Mouse (Mus musculus) embryonic facial prominence, embryonic 10.5 days (tissue): ENCODE results near the gene Pgbd1. TPM values are rescaled to one million over a fixed set of nuclear protein-coding genes. Genes with fewer than 3 reads are reported as not detected.

Source experiments
- DNase-seq: peaks from one replicate; pipeline ENCODE4 v3.0.0-alpha.2; 2017; ENCODE audit warnings: low spot score
- H3K27ac ChIP-seq: fragments of 300-500 bp; sonication (generic); replicated peaks from 2 replicates; pipeline ENCODE4 v1.5.1; 2016; ENCODE audit warnings: mild to moderate bottlenecking
- H3K27me3 ChIP-seq: fragments of 300-500 bp; sonication (generic); replicated peaks from 2 replicates; pipeline ENCODE4 v1.6.1; 2016; ENCODE audit warnings: low read depth, mild to moderate bottlenecking; ENCODE audit not compliant: poor library complexity, severe bottlenecking
- H3K36me3 ChIP-seq: fragments of 300-500 bp; sonication (generic); replicated peaks from 2 replicates; pipeline ENCODE4 v1.6.1; 2016; ENCODE audit warnings: mild to moderate bottlenecking, moderate library complexity
- H3K4me1 ChIP-seq: fragments of 300-500 bp; sonication (generic); 2 replicates; pipeline ENCODE4 v1.6.1; 2016
- H3K4me3 ChIP-seq: fragments of 300-500 bp; sonication (generic); 2 replicates; pipeline ENCODE4 v1.5.1; 2016; ENCODE audit warnings: mild to moderate bottlenecking, moderate library complexity
- H3K9me3 ChIP-seq: fragments of 300-500 bp; sonication (generic); 2 replicates; pipeline ENCODE4 v1.6.1; 2016; ENCODE audit warnings: mild to moderate bottlenecking
- WGBS: fragments of 180-500 bp; shearing (Covaris S2); methylation state at CpG from one replicate; pipeline ENCODE4 v1.1.7; 2016; 5-methylcytosine and 5-hydroxymethylcytosine counted together
- polyA plus RNA-seq: library from polyadenylated mRNA; unstranded; fragments of >200 nt; fragmentation: Nextera tagmentation; extraction: Ambion mirVana; gene quantifications from 2 replicates; pipeline ENCODE4 v1.2.1, GENCODE M21; 2016

Pgbd1 gene
- polyA plus RNA-seq, 1 experiment from 2014 or later: 4.9 TPM

DNA sequence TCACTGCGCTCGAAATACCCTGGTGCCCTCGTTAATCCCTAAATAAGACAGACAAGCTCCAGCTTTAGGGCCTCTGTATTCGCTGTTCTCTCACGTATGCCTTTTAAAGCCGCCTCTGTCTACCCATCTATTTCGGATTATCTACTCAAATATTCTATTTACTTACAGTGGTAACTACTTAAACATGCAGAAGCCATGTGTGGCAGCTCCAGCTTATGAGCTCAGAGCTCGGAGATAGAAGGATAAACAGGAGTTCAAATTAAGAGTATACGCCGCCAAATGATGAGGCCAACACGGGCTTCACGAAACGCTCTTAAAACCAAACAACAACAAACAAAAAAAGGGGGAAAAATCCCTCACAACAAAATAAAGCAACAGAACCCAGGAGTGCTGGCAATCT lies 12.2 kb upstream of the Pgbd1 start:
- peaks cover 14% of the 10 kb centered on the region for H3K4me1 ChIP-seq
- H3K27ac ChIP-seq: peak overlapping the region; percentile 89
- no peaks in the 10 kb centered on the region for H3K9me3 ChIP-seq
- DNase-seq: no peak
- peaks cover 8% of the 10 kb centered on the region; the same call in 1 of the 2 replicates for H3K27me3 ChIP-seq
- 3% methylated on average over 13 of the region's 13 CpGs for WGBS
- peaks cover 25% of the 10 kb centered on the region for H3K36me3 ChIP-seq
- H3K4me3 ChIP-seq: peak overlapping the region; percentile 84

GRCm38 (mm10) chr13:21447856-21448614 lies 7.2 kb upstream of the Pgbd1 start:
- Histone ChIP-seq H3K36me3 (peaks cover 75% of the 10 kb centered on the region), H3K4me3 (no peak overlapping the region), H3K9me3 (no peaks in the 10 kb centered on the region), H3K4me1 (peaks cover 10% of the 10 kb centered on the region), H3K27ac (no peak overlapping the region), H3K27me3 (no peaks in the 10 kb centered on the region)
- 74% methylated on average over 16 of the region's 16 CpGs for WGBS
- no peak for DNase-seq

- Histone ChIP-seq H3K4me3 (no peak overlapping the region), H3K9me3 (no peaks in the 10 kb centered on the region), H3K36me3 (peaks cover 79% of the 10 kb centered on the region), H3K27me3 (no peaks in the 10 kb centered on the region), H3K4me1 (no peaks in the 10 kb centered on the region), H3K27ac (no peak overlapping the region)
- DNase-seq: no peak
- 93% methylated on average over 9 of the region's 9 CpGs for WGBS
Measured at GRCm38 (mm10) chr13:21446796-21447195, 5.9 kb upstream of the Pgbd1 start.

- WGBS: 13% methylated on average over 10 of the region's 10 CpGs
- H3K9me3 ChIP-seq: no peaks in the 10 kb centered on the region
- H3K4me1 ChIP-seq: peaks cover 9% of the 10 kb centered on the region
- DNase-seq: no peak
- no peaks in the 10 kb centered on the region for H3K27me3 ChIP-seq
- peak overlapping the region; percentile 65 for H3K4me3 ChIP-seq
- H3K27ac ChIP-seq: peak overlapping the region; percentile 85
- H3K36me3 ChIP-seq: peaks cover 36% of the 10 kb centered on the region
Measured at GRCm38 (mm10) chr13:21441207-21441572, 332 bp upstream of the Pgbd1 start.

GRCm38 (mm10) chr13:21435476-21435875 lies 5.4 kb downstream of the Pgbd1 start:
- no peak overlapping the region for H3K4me3 ChIP-seq
- H3K4me1 ChIP-seq: peaks cover 4% of the 10 kb centered on the region
- H3K27me3 ChIP-seq: no peaks in the 10 kb centered on the region
- 90% methylated on average over 4 of the region's 4 CpGs for WGBS
- no peaks in the 10 kb centered on the region for H3K36me3 ChIP-seq
- no peak for DNase-seq
- no peak overlapping the region for H3K27ac ChIP-seq
- no peaks in the 10 kb centered on the region for H3K9me3 ChIP-seq

GRCm38 (mm10) chr13:21427631-21428030 lies 13.2 kb downstream of the Pgbd1 start:
- Histone ChIP-seq H3K27ac (no peak overlapping the region), H3K4me3 (no peak overlapping the region), H3K36me3 (no peaks in the 10 kb centered on the region), H3K4me1 (no peaks in the 10 kb centered on the region), H3K27me3 (no peaks in the 10 kb centered on the region), H3K9me3 (no peaks in the 10 kb centered on the region)
- DNase-seq: no peak
- 92% methylated on average over 1 of the region's 1 CpGs for WGBS

DNA sequence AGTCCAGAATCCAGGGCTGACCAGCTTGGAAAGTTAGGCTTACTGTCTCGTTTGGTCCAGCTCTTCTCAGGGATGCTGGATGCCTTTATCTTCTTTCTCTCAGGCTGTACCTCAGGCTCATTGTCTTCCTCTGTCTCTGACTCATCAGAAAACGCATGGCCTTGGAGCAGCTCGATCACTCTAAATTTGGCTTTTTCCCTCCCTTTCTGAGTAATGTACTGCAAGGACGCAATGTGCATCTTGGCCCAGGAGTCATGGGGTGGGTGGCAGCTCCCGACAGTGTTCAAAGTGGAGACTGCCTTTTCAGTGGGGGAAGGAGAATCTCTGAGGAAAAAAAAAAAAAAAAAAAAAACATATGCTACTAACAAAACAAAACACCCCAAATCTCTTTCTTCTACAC lies 17.6 kb downstream of the Pgbd1 start:
- Histone ChIP-seq H3K27ac (no peak overlapping the region), H3K4me1 (no peaks in the 10 kb centered on the region), H3K4me3 (no peak overlapping the region), H3K9me3 (no peaks in the 10 kb centered on the region), H3K36me3 (no peaks in the 10 kb centered on the region), H3K27me3 (no peaks in the 10 kb centered on the region)
- 63% methylated on average over 5 of the region's 5 CpGs for WGBS
- DNase-seq: no peak

- Histone ChIP-seq H3K4me1 (no peaks in the 10 kb centered on the region), H3K36me3 (no peaks in the 10 kb centered on the region), H3K27ac (no peak overlapping the region), H3K9me3 (no peaks in the 10 kb centered on the region), H3K4me3 (no peak overlapping the region), H3K27me3 (no peaks in the 10 kb centered on the region)
- no peak for DNase-seq
- WGBS: 66% methylated on average over 6 of the region's 6 CpGs
Measured at GRCm38 (mm10) chr13:21418865-21419264, 22.0 kb downstream of the Pgbd1 start.

- Histone ChIP-seq H3K27ac (no peak overlapping the region), H3K4me3 (no peak overlapping the region), H3K36me3 (no peaks in the 10 kb centered on the region), H3K4me1 (no peaks in the 10 kb centered on the region), H3K27me3 (no peaks in the 10 kb centered on the region), H3K9me3 (no peaks in the 10 kb centered on the region)
- WGBS: 88% methylated on average over 6 of the region's 6 CpGs
- DNase-seq: no peak
Measured at GRCm38 (mm10) chr13:21417298-21418010, 23.4 kb downstream of the Pgbd1 start.

- no peaks in the 10 kb centered on the region for H3K27me3 ChIP-seq
- DNase-seq: no peak
- H3K27ac ChIP-seq: no peak overlapping the region
- 90% methylated on average over 2 of the region's 2 CpGs for WGBS
- no peaks in the 10 kb centered on the region for H3K36me3 ChIP-seq
- no peaks in the 10 kb centered on the region for H3K9me3 ChIP-seq
- H3K4me3 ChIP-seq: no peak overlapping the region
- H3K4me1 ChIP-seq: no peaks in the 10 kb centered on the region
Measured at GRCm38 (mm10) chr13:21415750-21416149, 25.1 kb downstream of the Pgbd1 start.

GRCm38 (mm10) chr13:21415266-21415665 lies 25.6 kb downstream of the Pgbd1 start:
- H3K4me1 ChIP-seq: no peaks in the 10 kb centered on the region
- 81% methylated on average over 4 of the region's 4 CpGs for WGBS
- H3K36me3 ChIP-seq: no peaks in the 10 kb centered on the region
- H3K4me3 ChIP-seq: no peak overlapping the region
- H3K27me3 ChIP-seq: no peaks in the 10 kb centered on the region
- H3K27ac ChIP-seq: no peak overlapping the region
- no peaks in the 10 kb centered on the region for H3K9me3 ChIP-seq
- no peak for DNase-seq

GRCm38 (mm10) chr13:21414231-21415212 lies 26.3 kb downstream of the Pgbd1 start:
- Histone ChIP-seq H3K27ac (no peak overlapping the region), H3K9me3 (no peaks in the 10 kb centered on the region), H3K27me3 (no peaks in the 10 kb centered on the region), H3K36me3 (no peaks in the 10 kb centered on the region), H3K4me3 (no peak overlapping the region), H3K4me1 (no peaks in the 10 kb centered on the region)
- no peak for DNase-seq
- 68% methylated on average over 15 of the region's 15 CpGs for WGBS
